Mouse (Mus musculus) frontal cortex, postnatal 25 days (tissue): ENCODE measurements around the gene Rb1.

Experiments
- DNase-seq, 2 experiments: peaks; one replicate each; pipeline ENCODE4 v3.0.0; 2022; ENCODE audit warnings: low spot score in 2 of 2

Gene Rb1

DNA sequence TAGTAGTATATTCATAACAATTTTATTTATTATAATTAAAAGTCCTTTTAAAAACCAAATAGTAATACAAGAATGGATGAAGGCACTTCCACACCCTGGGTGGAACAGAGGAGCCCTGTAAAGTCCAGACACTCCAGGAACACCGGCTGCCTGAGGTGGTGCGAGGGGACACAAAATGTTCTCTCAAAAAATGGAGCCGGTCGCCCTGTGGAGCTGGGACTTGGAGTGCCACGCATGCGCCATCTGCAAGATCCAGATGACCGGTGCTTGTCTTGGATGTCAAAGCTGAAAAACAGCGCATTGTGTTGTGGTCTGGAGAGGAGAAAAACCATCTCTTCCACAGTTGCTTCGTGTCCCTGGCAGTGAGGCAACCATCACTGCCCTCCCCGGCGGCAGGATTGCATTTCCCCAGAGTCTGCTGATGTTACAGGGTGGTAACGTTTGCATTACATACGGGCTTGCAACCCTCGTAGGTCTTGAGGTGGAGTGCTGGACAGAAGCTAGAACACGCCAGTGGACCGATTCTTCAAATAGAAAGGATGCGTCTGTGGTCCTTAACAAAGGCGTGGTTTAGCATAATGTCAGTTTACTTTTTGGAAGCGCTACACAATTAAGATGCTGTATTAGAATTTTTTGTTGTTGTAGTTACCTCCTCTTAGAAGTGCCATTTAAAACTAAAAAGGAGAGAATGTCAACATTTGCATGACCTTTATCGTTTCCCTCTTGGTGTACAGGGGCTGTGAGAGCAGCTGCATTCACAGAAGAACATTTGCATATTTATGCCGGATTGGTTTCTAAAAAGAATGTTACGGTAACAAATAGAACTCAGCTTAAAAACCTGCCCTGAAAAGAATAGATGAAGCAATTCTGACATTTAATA is 9.5 kb upstream of the Rb1 start:
- DNase-seq: no peak

- no peak for DNase-seq
Measured at GRCm38 (mm10) chr14:73333880-73334279, 8.3 kb upstream of the Rb1 start.

DNA sequence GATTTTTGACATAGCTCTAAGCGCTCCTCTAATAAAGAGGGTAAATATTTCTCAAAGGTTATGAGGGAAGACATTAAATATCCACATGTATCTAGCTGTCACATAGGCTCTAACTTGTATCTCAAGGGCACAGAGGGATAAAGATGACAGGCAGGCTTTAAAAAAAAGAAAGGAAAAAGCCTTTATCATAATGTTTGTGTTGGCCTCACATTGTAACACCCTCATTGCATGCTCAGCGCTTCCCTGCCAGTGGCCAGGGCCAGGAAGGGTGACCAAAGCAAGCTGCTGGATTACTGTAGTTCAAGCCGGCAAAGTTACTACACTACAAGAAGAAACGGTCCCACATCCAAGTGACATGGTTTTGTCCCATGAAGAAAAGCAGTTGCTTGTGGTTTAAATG is 5.8 kb upstream of the Rb1 start:
- no peak for DNase-seq

- DNase-seq: no peak
Measured at GRCm38 (mm10) chr14:73329871-73330270, 4.2 kb upstream of the Rb1 start.

DNA sequence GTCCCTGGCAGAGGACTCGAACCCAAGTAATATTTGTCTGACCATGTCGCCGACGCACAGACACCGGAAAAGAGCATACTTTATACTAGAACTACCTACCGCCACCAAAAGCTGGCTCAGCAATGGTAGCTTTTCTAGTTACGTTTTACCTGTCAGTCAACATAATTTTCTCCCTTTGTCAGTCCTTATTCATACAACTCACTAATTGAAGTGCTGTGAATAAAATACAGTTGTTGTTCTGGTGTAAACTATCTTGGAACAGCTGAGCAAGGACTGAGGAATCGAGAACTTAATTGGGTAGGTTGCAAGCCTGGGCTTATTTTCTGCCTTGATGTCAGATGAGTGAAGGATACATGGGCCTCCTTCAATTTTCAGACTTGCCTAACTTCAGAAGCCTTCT is 889 bp upstream of the Rb1 start:
- no peak for DNase-seq

GRCm38 (mm10) chr14:73324634-73325455 is 777 bp downstream of the Rb1 start:
- peak in 1 of 2 experiments; percentile 27 for DNase-seq

DNA sequence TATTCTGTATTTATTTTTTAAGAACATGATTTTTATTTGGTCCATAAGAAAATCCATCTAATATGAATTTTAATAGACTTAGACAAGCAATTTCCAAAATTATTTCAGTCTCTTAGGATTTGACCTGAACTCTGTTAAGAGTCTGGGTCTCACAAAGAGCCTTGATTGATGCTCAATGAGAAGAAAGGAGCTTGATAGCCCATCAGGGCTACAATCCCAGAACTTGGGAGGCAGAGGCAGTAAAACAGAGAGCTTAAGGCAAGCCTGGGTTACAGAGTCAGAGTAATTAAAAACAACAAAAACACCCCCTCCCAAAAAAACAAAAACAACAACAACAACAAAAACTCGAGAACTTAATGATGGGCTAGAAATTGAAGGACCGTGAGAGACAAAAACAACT is 1.7 kb downstream of the Rb1 start:
- DNase-seq: no peak

DNA sequence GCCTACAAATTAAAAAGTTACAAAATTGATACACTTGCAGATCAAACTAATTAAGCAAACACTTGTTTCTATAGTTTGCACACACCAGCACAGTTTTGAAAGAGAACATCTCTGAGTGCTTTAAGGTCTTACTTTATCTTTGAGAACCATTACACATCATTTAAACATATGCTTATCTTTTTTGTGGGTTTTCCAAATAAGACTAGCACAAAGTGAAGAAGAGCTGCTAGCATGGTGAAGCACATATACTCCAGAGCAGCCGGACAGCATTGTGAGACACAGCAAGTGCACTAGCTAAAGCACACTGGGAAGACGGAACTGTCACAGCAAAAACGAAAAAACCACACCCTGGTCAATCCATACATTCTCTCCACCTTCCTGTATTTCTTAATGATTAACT is 3.5 kb downstream of the Rb1 start:
- no peak for DNase-seq

- no peak for DNase-seq
Measured at GRCm38 (mm10) chr14:73316933-73317332, 8.7 kb downstream of the Rb1 start.

DNA sequence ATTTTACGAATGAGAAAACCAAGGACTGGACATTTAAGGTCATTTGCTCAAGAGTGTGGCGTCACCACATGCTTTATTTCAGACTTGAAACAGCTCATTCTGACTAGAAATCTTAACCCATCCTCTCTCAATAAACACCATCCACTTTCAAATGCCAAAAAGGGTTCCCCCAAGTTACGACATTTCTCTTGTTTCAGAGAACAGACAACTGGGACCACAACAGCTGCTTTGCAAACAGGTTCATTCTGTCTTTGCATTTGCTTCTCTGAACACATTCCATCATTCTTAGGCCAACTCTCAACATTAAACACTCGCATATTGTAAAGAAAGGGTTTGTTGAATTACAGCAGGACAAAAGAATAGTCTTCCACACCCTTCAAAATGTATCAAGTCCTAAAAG is 11.8 kb downstream of the Rb1 start:
- DNase-seq: no peak

GRCm38 (mm10) chr14:73313396-73313795 is 12.2 kb downstream of the Rb1 start:
- DNase-seq: no peak

- no peak for DNase-seq
Measured at GRCm38 (mm10) chr14:73312909-73313308, 12.7 kb downstream of the Rb1 start.

DNA sequence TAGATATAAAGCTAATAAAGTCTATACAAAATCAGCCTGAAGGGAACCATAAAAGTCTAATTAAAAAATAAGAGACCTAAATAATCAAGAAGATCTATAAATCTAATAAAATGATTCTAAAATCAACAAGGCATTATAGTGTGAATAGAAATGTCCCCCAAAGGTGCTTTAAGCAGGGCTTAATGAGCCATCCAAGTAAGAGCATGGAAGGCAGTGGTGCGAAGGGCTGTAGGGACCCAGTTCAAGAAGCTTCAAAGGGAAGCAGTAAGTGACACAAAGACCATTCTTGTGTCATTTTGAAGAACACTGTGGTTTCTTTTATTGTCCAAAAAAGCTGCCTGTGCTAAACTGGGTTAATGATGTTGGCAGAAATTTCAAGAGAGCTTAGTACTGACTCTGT is 18.1 kb downstream of the Rb1 start:
- DNase-seq: no peak

GRCm38 (mm10) chr14:73303193-73303592 is 22.4 kb downstream of the Rb1 start:
- peak in 1 of 2 experiments; percentile 26 for DNase-seq

GRCm38 (mm10) chr14:73301856-73302255 is 23.8 kb downstream of the Rb1 start:
- no peak for DNase-seq

- DNase-seq: no peak
Measured at GRCm38 (mm10) chr14:73295512-73295911, 30.1 kb downstream of the Rb1 start.

DNA sequence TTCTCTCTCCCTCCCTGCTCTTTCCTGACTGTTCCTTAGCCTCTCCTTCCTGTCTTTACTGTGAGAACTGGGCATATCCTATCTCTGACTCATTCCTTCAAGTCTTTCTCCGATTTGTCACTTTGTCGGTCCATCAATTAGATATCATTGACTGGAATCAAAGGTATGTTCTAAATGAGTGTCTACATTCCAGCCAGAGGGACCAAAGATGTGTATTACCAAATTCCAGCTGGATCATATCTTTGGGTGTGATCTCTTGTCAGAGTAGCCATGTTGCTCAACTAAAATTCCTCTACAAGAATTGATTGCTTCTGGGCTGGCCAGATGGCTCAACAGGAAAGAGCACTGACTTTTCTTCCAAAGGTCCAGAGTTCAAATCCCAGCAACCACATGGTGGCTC is 32.0 kb downstream of the Rb1 start:
- DNase-seq: no peak

DNA sequence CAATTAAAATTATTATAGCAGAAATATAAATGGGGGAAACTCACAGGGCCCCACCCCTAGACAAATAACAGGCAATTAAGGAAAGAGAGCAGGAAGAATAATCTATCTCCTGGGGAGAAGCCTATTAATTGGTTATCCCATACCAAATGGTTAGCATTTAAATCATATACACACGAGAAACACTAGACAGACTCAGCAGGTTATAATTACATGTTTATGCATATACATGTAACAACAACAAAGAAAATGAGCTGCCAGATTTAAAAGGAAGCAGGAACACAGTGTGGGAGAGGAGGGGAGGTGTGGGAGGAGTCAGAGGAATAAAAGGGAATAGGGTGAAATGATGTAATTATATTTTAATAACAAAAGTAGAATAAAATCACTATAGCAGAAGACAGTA is 33.2 kb downstream of the Rb1 start:
- DNase-seq: no peak

DNA sequence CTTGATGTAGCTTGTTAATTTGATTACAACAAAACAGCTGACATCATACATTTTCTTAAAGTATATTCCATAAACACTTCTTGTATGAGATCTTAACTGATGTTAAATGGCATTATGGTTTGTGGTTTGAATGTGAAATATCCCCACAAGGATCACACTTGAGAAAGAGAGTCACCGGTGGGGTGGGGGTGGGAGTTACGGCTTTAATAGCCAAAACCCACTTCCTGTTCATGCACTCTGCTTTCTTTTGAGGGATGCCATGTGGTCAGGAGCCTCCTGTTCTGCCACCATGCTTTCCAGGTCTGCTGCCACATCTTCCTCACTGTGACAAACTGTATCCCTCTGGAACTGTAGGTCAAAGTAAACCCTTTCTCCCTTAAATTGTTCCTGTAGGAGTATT is 35.7 kb downstream of the Rb1 start:
- DNase-seq: no peak

DNA sequence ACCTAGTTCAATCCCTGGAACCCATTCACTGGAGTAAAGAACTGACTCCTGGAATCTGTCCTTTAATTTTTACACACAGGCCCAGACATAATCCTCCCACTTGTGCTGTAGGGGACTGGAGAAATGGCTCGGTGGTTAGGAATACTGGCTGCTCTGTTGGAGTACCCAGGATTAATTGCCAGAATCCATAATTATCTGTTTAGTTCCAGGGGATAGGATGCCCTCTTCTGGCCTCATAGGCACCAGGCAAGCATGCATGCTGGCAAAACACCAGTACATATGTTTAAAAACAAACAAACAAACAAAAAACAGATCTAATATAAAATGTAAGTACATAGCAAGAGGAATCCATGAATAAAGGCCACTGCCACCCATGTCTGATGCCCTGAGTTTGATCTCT is 44.6 kb downstream of the Rb1 start:
- no peak for DNase-seq

- DNase-seq: no peak
Measured at GRCm38 (mm10) chr14:73279096-73279495, 46.5 kb downstream of the Rb1 start.

DNA sequence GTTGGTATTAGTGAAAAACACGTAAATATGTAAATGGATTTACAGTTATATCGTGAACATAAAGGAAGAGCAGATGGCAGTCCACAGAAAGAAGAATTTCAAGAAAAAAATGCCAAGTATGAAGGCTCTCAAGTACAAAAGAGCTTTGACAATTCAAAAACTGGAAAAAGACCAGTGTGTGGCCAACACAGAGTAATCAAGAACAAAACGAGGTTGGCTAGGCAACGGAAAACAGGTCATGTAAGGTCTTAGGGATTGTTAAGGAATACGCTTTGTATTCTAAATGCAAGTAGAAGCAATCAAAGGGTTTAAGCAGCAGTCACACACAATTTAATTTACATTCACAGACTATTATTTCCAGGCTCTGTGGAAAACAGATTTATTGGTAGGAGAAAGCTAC is 53.8 kb downstream of the Rb1 start:
- no peak for DNase-seq

GRCm38 (mm10) chr14:73266166-73266565 is 59.5 kb downstream of the Rb1 start:
- no peak for DNase-seq
